Mouse (Mus musculus): ENCODE measurements around the gene Btbd9. TPM values are rescaled to one million over a fixed set of nuclear protein-coding genes. Genes with fewer than 3 reads are reported as not detected.

The Btbd9 gene
- polyA plus RNA-seq, 1 experiment from 2014 or later = 63.4 TPM

DNA sequence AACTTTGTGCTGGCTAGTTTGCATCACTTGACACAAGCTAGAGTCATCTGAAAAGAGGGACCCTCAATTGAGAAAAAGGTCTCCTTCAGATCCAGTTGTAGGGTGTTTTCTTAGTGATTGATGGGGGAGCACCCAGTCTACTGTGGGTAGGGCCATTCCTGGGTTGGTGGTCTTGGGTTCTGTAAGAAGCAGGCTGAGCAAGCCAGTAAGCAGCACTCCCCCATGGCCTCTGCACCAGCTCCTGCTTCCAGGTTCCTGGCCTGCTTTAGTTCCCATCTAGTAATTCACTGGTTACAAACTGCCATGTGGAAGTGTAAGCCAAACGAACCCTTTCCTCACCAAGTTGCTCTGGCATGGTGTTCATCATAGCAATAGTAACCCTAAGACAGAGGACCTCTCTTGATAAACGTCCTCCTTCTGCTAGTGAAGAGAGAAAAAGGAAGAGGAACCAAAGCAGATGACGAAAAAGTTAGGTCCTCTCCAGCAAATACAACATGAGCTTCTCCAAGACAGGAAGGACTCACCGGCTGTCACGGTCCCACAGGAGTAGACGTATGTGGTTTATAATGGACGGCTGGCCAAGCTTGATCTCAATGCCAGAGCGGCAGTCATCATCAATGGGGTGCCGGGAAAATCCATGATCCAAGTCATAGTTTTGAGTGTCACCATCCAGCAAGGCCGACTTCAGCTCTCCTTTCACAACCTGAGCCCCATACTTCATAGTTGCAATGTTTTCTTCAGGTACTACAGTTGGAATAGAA is 59.5 kb downstream of the Btbd9 start:
- Histone ChIP-seq H3K36me3 (ENCODE audit: control insufficient read depth, insufficient read depth, low read length) (no peaks in the 10 kb centered on the region), H3K9me3 (ENCODE audit: control insufficient read depth, low read length) (no peaks in the 10 kb centered on the region), H3K27ac (ENCODE audit: low read depth, low read length) (no peak overlapping the region), H3K4me3 (ENCODE audit: low read depth, low read length) (no peak overlapping the region), H3K9ac (ENCODE audit: low read length) (no peak overlapping the region), H3K27me3 (ENCODE audit: control insufficient read depth, insufficient read depth, low read length) (no peaks in the 10 kb centered on the region), H3K4me1 (replicated peaks; ENCODE audit: control insufficient read depth, insufficient read depth, low read length) (no peaks in the 10 kb centered on the region), H3K4me2 (ENCODE audit: low read depth, low read length, severe bottlenecking) (no peak overlapping the region)
- DNase-seq (ENCODE audit: low spot score) (no peak), ATAC-seq (replicated peaks; ENCODE audit: low FRiP score) (no peak)
- 91% methylated on average over 10 of the region's 10 CpGs for WGBS

DNA sequence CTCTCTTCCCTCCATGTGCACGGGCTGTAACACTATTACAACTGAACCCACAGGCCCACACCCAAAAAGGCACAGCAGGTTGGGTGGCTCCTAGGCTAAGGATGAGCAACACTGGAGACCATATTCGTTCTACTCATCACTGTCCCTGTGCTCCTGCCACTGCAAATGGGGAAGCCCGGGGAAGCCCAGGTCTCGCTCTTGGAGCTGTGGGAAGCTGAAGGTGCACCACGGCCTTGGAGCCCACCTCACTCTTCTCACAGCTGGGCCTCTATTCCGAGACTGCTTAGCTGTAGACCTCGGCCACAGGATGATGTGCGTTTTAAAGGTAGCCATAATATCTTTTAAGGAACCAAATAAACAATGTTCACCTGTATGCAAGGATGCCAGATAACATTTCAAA is 60.9 kb downstream of the Btbd9 start:
- no peak overlapping the region for H3K4me3 ChIP-seq (ENCODE audit: low read depth, low read length)
- H3K27ac ChIP-seq (ENCODE audit: low read depth, low read length) = no peak overlapping the region
- no peaks in the 10 kb centered on the region for H3K4me1 ChIP-seq (replicated peaks; ENCODE audit: control insufficient read depth, insufficient read depth, low read length)
- H3K36me3 ChIP-seq (ENCODE audit: control insufficient read depth, insufficient read depth, low read length) = no peaks in the 10 kb centered on the region
- 95% methylated on average over 8 of the region's 8 CpGs for WGBS
- H3K9me3 ChIP-seq (ENCODE audit: control insufficient read depth, low read length) = no peaks in the 10 kb centered on the region
- H3K27me3 ChIP-seq (ENCODE audit: control insufficient read depth, insufficient read depth, low read length) = no peaks in the 10 kb centered on the region
- no peak overlapping the region for H3K9ac ChIP-seq (ENCODE audit: low read length)
- H3K4me2 ChIP-seq (ENCODE audit: low read depth, low read length, severe bottlenecking) = no peak overlapping the region
- DNase-seq (ENCODE audit: low spot score) (no peak), ATAC-seq (replicated peaks; ENCODE audit: low FRiP score) (no peak)

DNA sequence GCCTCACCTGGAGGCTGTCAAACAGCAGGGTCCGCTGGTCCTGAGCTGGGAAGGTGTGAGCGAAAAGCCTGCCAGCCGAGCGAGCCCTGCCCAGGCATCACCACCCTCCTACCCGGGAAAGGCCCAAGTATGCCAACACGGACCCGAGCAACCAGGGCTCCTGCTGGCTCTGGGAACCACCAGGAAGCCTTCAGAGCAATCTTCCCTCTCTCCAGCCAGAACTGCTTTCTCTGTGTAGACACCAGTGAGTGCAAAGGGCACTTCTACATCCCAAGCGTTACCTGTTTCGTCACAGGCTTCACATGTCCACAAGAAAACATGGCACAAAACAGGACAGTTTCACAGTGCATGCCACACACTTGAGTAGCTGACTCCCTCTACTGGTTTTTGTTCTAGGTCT is 63.3 kb downstream of the Btbd9 start:
- H3K27me3 ChIP-seq (ENCODE audit: control insufficient read depth, insufficient read depth, low read length) = no peaks in the 10 kb centered on the region
- no peak overlapping the region for H3K9ac ChIP-seq (ENCODE audit: low read length)
- no peak overlapping the region for H3K27ac ChIP-seq (ENCODE audit: low read depth, low read length)
- ATAC-seq (replicated peaks; ENCODE audit: low FRiP score) = no peak
- no peak overlapping the region for H3K4me3 ChIP-seq (ENCODE audit: low read depth, low read length)
- no peak for DNase-seq (ENCODE audit: low spot score)
- 95% methylated on average over 9 of the region's 9 CpGs for WGBS
- no peak overlapping the region for H3K4me2 ChIP-seq (ENCODE audit: low read depth, low read length, severe bottlenecking)
- H3K36me3 ChIP-seq (ENCODE audit: control insufficient read depth, insufficient read depth, low read length) = no peaks in the 10 kb centered on the region
- no peaks in the 10 kb centered on the region for H3K4me1 ChIP-seq (replicated peaks; ENCODE audit: control insufficient read depth, insufficient read depth, low read length)
- H3K9me3 ChIP-seq (ENCODE audit: control insufficient read depth, low read length) = no peaks in the 10 kb centered on the region

DNA sequence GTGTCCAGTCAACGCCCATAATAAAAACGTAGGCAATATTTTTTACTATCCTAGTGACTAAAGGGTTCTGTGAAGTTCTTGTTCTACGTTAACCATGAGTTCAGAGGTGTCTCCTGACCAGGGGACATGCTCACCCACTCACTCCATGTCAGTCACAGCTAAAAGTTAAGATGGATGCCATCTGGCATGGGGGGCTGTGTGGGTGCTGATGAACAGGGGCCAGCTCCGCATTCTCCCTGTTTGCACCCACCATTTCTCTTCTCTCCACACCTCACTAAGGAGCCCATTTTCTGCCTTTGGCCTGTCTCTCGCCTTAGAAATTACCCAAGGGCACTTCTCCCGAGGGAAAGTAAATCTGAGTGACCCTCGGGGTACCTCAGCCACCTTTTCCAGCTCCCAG is 63.8 kb downstream of the Btbd9 start:
- 90% methylated on average over 7 of the region's 7 CpGs for WGBS

DNA sequence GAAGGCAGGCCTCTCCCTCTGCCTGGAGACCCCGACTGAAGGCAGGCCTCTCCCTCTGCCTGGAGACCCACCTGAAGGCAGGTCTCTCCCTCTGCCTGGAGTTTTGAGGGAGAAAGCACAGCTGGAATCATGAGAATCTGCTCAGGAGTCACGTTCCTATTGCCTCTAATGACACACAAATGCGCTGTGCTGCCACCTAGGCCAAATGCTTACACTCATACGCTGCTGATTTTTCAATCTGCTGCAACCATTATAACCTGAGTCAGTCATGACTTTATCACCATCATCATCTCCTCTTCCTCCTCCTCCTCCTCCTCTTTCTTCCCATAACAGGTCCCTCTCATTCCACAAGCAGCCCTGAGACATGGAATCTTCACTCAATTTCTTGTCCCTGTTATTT is 64.3 kb downstream of the Btbd9 start:
- H3K4me1 ChIP-seq (replicated peaks; ENCODE audit: control insufficient read depth, insufficient read depth, low read length) = peaks cover 3% of the 10 kb centered on the region; the same call in 1 of the 2 replicates
- H3K27ac ChIP-seq (ENCODE audit: low read depth, low read length) = no peak overlapping the region
- H3K4me3 ChIP-seq (ENCODE audit: low read depth, low read length) = no peak overlapping the region
- WGBS = 82% methylated on average over 4 of the region's 4 CpGs
- DNase-seq (ENCODE audit: low spot score) (no peak), ATAC-seq (replicated peaks; ENCODE audit: low FRiP score) (no peak)
- no peaks in the 10 kb centered on the region for H3K9me3 ChIP-seq (ENCODE audit: control insufficient read depth, low read length)
- no peak overlapping the region for H3K9ac ChIP-seq (ENCODE audit: low read length)
- no peaks in the 10 kb centered on the region for H3K27me3 ChIP-seq (ENCODE audit: control insufficient read depth, insufficient read depth, low read length)
- H3K36me3 ChIP-seq (ENCODE audit: control insufficient read depth, insufficient read depth, low read length) = no peaks in the 10 kb centered on the region
- H3K4me2 ChIP-seq (ENCODE audit: low read depth, low read length, severe bottlenecking) = no peak overlapping the region

More for the DNA sequence above, 63.8 kb downstream of the Btbd9 start:
- DNase-seq (ENCODE audit: low spot score) (no peak), ATAC-seq (replicated peaks; ENCODE audit: low FRiP score) (no peak)
- no peak overlapping the region for H3K27ac ChIP-seq (ENCODE audit: low read depth, low read length)
- no peak overlapping the region for H3K4me2 ChIP-seq (ENCODE audit: low read depth, low read length, severe bottlenecking)
- no peaks in the 10 kb centered on the region for H3K9me3 ChIP-seq (ENCODE audit: control insufficient read depth, low read length)
- no peaks in the 10 kb centered on the region for H3K36me3 ChIP-seq (ENCODE audit: control insufficient read depth, insufficient read depth, low read length)
- no peak overlapping the region for H3K4me3 ChIP-seq (ENCODE audit: low read depth, low read length)
- H3K9ac ChIP-seq (ENCODE audit: low read length) = no peak overlapping the region
- H3K27me3 ChIP-seq (ENCODE audit: control insufficient read depth, insufficient read depth, low read length) = no peaks in the 10 kb centered on the region
- no peaks in the 10 kb centered on the region; the same call in 1 of the 2 replicates for H3K4me1 ChIP-seq (replicated peaks; ENCODE audit: control insufficient read depth, insufficient read depth, low read length)

DNA sequence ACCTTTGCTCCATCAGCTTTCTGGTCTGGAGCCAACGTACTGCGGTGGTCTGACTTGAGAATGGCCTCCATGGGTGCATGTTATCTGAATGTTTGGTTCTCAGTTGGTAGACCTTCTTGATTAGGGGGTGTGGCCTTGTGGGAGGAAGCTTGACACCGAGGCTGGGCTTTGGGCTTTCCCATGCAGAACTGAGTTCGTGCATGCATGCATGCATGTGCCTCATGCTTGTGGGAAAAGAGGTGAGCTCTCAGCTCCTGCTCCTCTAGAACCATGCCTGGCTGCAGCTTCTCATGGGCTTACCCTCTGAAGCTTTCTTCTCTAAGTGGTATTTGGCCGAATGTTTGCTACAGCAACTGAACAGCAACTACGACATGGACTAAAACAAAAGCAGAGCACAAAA is 64.9 kb downstream of the Btbd9 start:
- no peak overlapping the region for H3K27ac ChIP-seq (ENCODE audit: low read depth, low read length)
- H3K9ac ChIP-seq (ENCODE audit: low read length) = no peak overlapping the region
- H3K4me3 ChIP-seq (ENCODE audit: low read depth, low read length) = no peak overlapping the region
- H3K4me2 ChIP-seq (ENCODE audit: low read depth, low read length, severe bottlenecking) = no peak overlapping the region
- H3K27me3 ChIP-seq (ENCODE audit: control insufficient read depth, insufficient read depth, low read length) = no peaks in the 10 kb centered on the region
- no peaks in the 10 kb centered on the region for H3K36me3 ChIP-seq (ENCODE audit: control insufficient read depth, insufficient read depth, low read length)
- peaks cover 6% of the 10 kb centered on the region; the same call in 1 of the 2 replicates for H3K4me1 ChIP-seq (replicated peaks; ENCODE audit: control insufficient read depth, insufficient read depth, low read length)
- DNase-seq (ENCODE audit: low spot score) = no peak
- H3K9me3 ChIP-seq (ENCODE audit: control insufficient read depth, low read length) = no peaks in the 10 kb centered on the region
- no peak for ATAC-seq (replicated peaks; ENCODE audit: low FRiP score)
- 76% methylated on average over 6 of the region's 6 CpGs for WGBS

DNA sequence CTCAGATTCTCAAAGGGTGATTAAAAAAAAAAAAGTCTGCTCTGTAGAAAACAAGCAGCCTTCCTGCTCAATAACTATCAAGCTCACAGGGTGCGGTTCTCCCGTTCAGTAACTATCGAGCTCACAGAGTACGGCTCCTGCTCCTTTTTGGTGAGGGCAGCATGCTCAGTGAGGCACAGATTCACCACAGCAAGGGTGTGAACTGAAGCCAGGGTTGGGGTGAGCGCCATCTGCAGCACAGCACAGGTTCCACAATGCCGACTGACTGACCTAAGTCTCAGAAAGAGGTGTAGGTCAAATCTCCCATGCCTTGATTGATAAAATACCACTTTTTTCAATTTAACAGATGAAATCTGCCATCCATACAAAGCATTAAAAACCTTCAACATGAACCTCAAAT is 66.1 kb downstream of the Btbd9 start:
- Histone ChIP-seq H3K4me1 (replicated peaks; ENCODE audit: control insufficient read depth, insufficient read depth, low read length) (peaks cover 6% of the 10 kb centered on the region; the same call in 1 of the 2 replicates), H3K9ac (ENCODE audit: low read length) (no peak overlapping the region), H3K4me2 (ENCODE audit: low read depth, low read length, severe bottlenecking) (no peak overlapping the region), H3K27ac (ENCODE audit: low read depth, low read length) (no peak overlapping the region), H3K4me3 (ENCODE audit: low read depth, low read length) (no peak overlapping the region), H3K36me3 (ENCODE audit: control insufficient read depth, insufficient read depth, low read length) (no peaks in the 10 kb centered on the region), H3K9me3 (ENCODE audit: control insufficient read depth, low read length) (no peaks in the 10 kb centered on the region), H3K27me3 (ENCODE audit: control insufficient read depth, insufficient read depth, low read length) (no peaks in the 10 kb centered on the region)
- no peak for ATAC-seq (replicated peaks; ENCODE audit: low FRiP score)
- WGBS = 57% methylated on average over 6 of the region's 6 CpGs
- DNase-seq (ENCODE audit: low spot score) = no peak

DNA sequence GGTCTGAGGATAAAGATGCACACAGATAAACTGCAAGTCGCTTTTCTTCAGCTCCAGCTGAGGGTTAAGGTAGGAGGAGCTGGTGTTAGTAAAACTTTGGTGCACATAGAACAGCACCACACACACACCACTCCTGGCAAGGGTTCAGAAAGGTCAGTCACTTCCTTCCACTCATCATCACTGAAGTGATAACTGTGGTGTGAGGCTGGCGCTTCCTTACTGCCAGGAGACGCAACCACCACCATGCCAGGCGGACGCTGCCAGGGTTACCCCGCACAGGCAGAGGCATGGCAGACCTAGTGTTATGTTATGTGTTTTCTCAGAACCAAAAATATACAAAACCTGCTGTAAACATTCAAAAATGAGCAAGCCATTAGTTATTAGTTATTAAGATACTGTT is 66.6 kb downstream of the Btbd9 start:
- Histone ChIP-seq H3K27ac (ENCODE audit: low read depth, low read length) (no peak overlapping the region), H3K9ac (ENCODE audit: low read length) (no peak overlapping the region), H3K4me3 (ENCODE audit: low read depth, low read length) (no peak overlapping the region), H3K4me2 (ENCODE audit: low read depth, low read length, severe bottlenecking) (no peak overlapping the region), H3K9me3 (ENCODE audit: control insufficient read depth, low read length) (no peaks in the 10 kb centered on the region), H3K27me3 (ENCODE audit: control insufficient read depth, insufficient read depth, low read length) (no peaks in the 10 kb centered on the region), H3K4me1 (replicated peaks; ENCODE audit: control insufficient read depth, insufficient read depth, low read length) (peaks cover 6% of the 10 kb centered on the region; the same call in 1 of the 2 replicates), H3K36me3 (ENCODE audit: control insufficient read depth, insufficient read depth, low read length) (no peaks in the 10 kb centered on the region)
- DNase-seq (ENCODE audit: low spot score) (no peak), ATAC-seq (replicated peaks; ENCODE audit: low FRiP score) (no peak)
- WGBS = 93% methylated on average over 6 of the region's 6 CpGs

All from forebrain, embryonic 11.5 days (tissue).